Mouse (Mus musculus) liver, embryonic 16.5 days (tissue): ENCODE results near the gene Banp. TPM values are rescaled to one million over a fixed set of nuclear protein-coding genes. Genes with fewer than 3 reads are reported as not detected.

Experiments used
- ATAC-seq: fragments of 200-750 bp; cut with Nextera tagmentation; 2 replicates; pipeline ENCODE4 v1.8.0; 2017; ENCODE audit warnings: low read depth, mild to moderate bottlenecking, moderate number of reproducible peaks, moderate library complexity
- H3K27ac ChIP-seq: fragments of 300-500 bp; sonication (generic); 2 replicates; pipeline ENCODE4 v1.5.1; 2014; ENCODE audit warnings: mild to moderate bottlenecking, low read length
- H3K27me3 ChIP-seq: fragments of 300-500 bp; sonication (generic); 2 replicates; pipeline ENCODE4 v1.6.1; 2014; ENCODE audit warnings: low read depth, low read length, mixed read lengths; ENCODE audit not compliant: control insufficient read depth, insufficient read depth
- H3K36me3 ChIP-seq: fragments of 300-500 bp; sonication (generic); 2 replicates; pipeline ENCODE4 v1.6.1; 2014; ENCODE audit warnings: mild to moderate bottlenecking; ENCODE audit not compliant: control insufficient read depth, insufficient read depth
- H3K4me1 ChIP-seq: fragments of 300-500 bp; sonication (generic); 2 replicates; pipeline ENCODE4 v1.6.1; 2014; ENCODE audit warnings: low read depth, low read length, mixed read lengths; ENCODE audit not compliant: control insufficient read depth
- H3K4me2 ChIP-seq: fragments of 300-500 bp; sonication (generic); 2 replicates; pipeline ENCODE4 v1.6.1; 2014; ENCODE audit warnings: low read depth, low read length, mixed read lengths
- H3K4me3 ChIP-seq: fragments of 300-500 bp; sonication (generic); 2 replicates; pipeline ENCODE4 v1.5.1; 2014; ENCODE audit warnings: low read depth, mild to moderate bottlenecking, low read length
- H3K9ac ChIP-seq: fragments of 300-500 bp; sonication (generic); 2 replicates; pipeline ENCODE4 v1.6.1; 2014; ENCODE audit warnings: low read depth, low read length
- H3K9me3 ChIP-seq: fragments of 300-500 bp; sonication (generic); replicated peaks from 2 replicates; pipeline ENCODE4 v1.6.1; 2016; ENCODE audit warnings: low read length; ENCODE audit not compliant: control insufficient read depth
- WGBS: fragments of 180-500 bp; shearing (Covaris S2); extraction: QIAGEN DNeasy Blood & Tissue Kit; methylation state at CpG from one replicate; pipeline ENCODE4 v1.1.7; 2014; ENCODE audit not compliant: insufficient replicate concordance; 5-methylcytosine and 5-hydroxymethylcytosine counted together
- polyA plus RNA-seq: library from polyadenylated mRNA; unstranded; fragments of >200 nt; fragmentation: Nextera tagmentation; extraction: Ambion mirVana; gene quantifications from 2 replicates; pipeline ENCODE4 v1.2.1, GENCODE M21; 2015

The Banp gene
- polyA plus RNA-seq, 1 experiment from 2014 or later: 20.2 TPM

GRCm38 (mm10) chr8:121944831-121945230 is 4.7 kb upstream of the Banp start, which contains the start of gene Car5a:
Gene Car5a, minus strand, starts transcription at chr8:121944904.
- H3K4me2 ChIP-seq: peak within 1 kb of the TSS; percentile 36
- H3K9ac ChIP-seq: peak within 1 kb of the TSS; percentile 34
- H3K27me3 ChIP-seq: no peaks in the 10 kb centered on the region
- no peaks in the 10 kb centered on the region for H3K36me3 ChIP-seq
- no peaks in the 10 kb centered on the region for H3K9me3 ChIP-seq
- H3K4me1 ChIP-seq: peaks cover 31% of the 10 kb centered on the region
- peak; percentile 40 for ATAC-seq
- H3K4me3 ChIP-seq: peak within 1 kb of the TSS; percentile 22
- peak within 1 kb of the TSS; percentile 80 for H3K27ac ChIP-seq

GRCm38 (mm10) chr8:121946351-121946750 is 3.2 kb upstream of the Banp start:
- Histone ChIP-seq H3K4me1 (peaks cover 31% of the 10 kb centered on the region), H3K27ac (no peak overlapping the region), H3K27me3 (no peaks in the 10 kb centered on the region), H3K36me3 (no peaks in the 10 kb centered on the region), H3K4me2 (no peak overlapping the region), H3K4me3 (no peak overlapping the region), H3K9ac (no peak overlapping the region), H3K9me3 (no peaks in the 10 kb centered on the region)
- ATAC-seq: no peak
- 75% methylated on average over 7 of the region's 7 CpGs for WGBS

DNA sequence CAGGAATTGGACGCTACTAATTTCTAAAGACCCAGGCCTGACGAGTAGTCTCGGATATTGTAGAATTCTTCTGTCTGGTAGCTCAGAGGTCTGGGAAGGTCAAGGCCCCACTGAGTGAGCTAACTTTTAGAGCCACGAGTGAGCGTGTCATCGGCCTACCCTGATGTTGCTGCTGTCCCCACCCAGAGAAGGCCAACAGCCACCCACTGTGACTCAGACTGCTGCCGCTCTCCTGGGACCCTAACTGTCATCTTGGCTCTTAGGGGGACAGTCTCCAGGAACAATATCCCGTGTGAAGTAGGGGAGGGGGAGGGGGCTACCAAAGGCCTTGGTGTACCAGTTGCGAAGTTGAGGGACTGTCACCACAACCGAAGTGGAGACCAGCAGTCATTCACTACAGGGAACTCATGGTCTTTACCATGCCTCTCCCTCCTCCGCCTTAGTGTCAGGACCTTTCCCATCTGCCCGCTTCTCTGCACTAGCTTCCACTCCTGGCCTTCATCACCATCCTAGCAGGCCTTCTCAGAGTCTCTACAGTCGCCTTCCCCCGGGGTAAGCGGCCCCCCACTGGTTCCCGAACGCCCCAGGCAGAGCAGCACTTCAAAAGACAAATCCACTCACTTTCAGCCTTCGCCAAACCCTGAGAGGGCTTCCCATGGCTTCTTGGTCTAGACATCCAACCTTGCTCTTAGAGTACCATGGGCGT is 2.4 kb upstream of the Banp start:
- H3K9ac ChIP-seq: peak overlapping the region; percentile 74
- no peaks in the 10 kb centered on the region for H3K27me3 ChIP-seq
- peak overlapping the region; percentile 94 for H3K4me2 ChIP-seq
- peak overlapping the region; percentile 92 for H3K27ac ChIP-seq
- 32% methylated on average over 19 of the region's 19 CpGs for WGBS
- ATAC-seq: no peak
- no peaks in the 10 kb centered on the region for H3K9me3 ChIP-seq
- H3K4me3 ChIP-seq: peak overlapping the region; percentile 63
- H3K4me1 ChIP-seq: peaks cover 39% of the 10 kb centered on the region
- no peaks in the 10 kb centered on the region for H3K36me3 ChIP-seq

GRCm38 (mm10) chr8:121947753-121948141 is 1.8 kb upstream of the Banp start:
- ATAC-seq: peak; percentile 31
- under 1% methylated on average over 18 of the region's 18 CpGs for WGBS
- H3K4me3 ChIP-seq: peak overlapping the region; percentile 63
- peak overlapping the region; percentile 74 for H3K9ac ChIP-seq
- H3K36me3 ChIP-seq: no peaks in the 10 kb centered on the region
- H3K27me3 ChIP-seq: no peaks in the 10 kb centered on the region
- peak overlapping the region; percentile 92 for H3K27ac ChIP-seq
- H3K4me1 ChIP-seq: peaks cover 45% of the 10 kb centered on the region
- no peaks in the 10 kb centered on the region for H3K9me3 ChIP-seq
- peak overlapping the region; percentile 94 for H3K4me2 ChIP-seq

DNA sequence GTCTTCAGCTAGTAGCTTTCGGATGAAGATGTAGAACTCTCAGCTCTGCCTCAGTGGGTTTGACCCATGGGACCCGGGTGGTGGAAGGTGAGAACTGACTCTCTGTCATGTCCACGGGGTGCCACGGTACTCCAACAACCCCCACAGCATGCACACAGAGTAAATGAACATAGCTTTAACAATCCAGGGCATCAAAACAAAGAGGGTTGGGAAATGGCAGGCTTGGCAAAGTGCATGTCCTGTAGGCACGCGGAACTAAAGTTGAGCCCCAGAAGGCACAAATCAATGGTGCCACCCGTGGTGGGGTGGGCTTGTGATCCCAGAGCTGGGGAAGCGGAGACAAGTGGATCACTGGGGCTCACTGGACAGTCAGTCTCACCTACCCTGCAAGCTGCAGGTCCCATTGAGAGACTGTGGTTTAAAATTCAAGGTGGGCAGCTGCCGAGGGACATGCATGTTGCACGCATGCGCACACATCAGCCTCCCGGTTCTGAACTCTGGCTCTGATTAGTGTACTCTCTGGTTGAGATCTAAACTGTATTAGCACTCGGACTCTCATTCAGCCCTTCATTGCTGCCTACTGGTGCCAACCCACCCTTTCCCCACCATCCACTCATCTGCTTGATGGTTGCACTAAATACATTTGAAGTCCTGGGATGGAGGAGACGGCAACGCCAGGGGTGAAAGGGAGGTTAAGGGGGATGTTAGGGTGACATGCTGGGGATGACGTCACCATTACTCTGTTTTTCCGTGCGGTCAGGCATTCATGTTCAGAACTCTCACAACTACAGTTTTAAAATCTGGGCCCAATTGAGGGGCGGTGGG is 1.0 kb upstream of the Banp start:
- Histone ChIP-seq H3K4me3 (peak overlapping the region; percentile 63), H3K4me2 (peak overlapping the region; percentile 94), H3K9ac (peak overlapping the region; percentile 74), H3K27ac (peak overlapping the region; percentile 92), H3K27me3 (no peaks in the 10 kb centered on the region), H3K4me1 (peaks cover 51% of the 10 kb centered on the region), H3K36me3 (no peaks in the 10 kb centered on the region), H3K9me3 (no peaks in the 10 kb centered on the region)
- ATAC-seq: no peak
- 48% methylated on average over 19 of the region's 19 CpGs for WGBS

DNA sequence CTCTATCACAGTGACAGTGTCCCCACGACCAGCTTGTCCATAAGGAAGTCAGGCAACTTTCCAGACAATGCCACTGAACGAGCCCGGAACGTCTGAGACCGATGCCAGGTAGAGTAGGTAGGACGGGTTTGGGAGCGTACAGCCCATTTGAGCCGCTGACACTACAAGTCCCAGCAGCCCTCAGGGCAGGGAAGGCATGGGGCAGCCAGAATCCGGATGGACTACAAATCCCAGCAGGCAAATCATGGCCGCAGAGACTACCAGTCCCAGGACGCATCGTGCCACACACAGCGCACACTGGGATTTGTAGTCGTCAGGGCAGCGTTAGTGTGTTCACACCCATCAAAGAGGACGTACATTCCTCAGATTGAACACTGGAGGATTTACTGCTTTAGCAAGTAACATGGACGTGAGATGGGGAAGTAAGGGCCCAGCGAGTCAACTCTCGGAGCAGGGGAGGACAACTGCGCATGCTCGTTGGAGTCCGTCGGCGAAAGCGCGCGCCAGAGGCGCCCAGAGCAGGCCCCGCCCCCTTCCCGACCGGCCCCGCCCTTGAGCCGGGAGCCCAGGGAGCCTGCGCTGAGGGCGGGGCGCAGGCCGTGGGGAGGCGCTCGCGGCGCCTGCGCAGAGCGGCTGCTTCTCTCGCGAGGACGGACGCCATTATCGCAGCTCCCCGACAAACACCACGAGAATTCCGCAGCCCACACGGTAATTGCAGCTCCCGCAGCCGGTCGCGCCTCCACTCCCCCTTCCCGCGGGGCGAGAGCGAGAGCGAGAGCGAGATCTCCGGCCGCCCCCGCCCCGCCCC is 595 bp downstream of the Banp start:
- Histone ChIP-seq H3K4me3 (peak overlapping the region; percentile 90), H3K9me3 (no peaks in the 10 kb centered on the region), H3K4me1 (peaks cover 64% of the 10 kb centered on the region), H3K36me3 (no peaks in the 10 kb centered on the region), H3K9ac (peak overlapping the region; percentile 97), H3K4me2 (peak overlapping the region; percentile 81), H3K27me3 (no peaks in the 10 kb centered on the region), H3K27ac (peak overlapping the region; percentile 96)
- ATAC-seq: peak; percentile 91
- WGBS: 0% methylated on average over 62 of the region's 66 CpGs

DNA sequence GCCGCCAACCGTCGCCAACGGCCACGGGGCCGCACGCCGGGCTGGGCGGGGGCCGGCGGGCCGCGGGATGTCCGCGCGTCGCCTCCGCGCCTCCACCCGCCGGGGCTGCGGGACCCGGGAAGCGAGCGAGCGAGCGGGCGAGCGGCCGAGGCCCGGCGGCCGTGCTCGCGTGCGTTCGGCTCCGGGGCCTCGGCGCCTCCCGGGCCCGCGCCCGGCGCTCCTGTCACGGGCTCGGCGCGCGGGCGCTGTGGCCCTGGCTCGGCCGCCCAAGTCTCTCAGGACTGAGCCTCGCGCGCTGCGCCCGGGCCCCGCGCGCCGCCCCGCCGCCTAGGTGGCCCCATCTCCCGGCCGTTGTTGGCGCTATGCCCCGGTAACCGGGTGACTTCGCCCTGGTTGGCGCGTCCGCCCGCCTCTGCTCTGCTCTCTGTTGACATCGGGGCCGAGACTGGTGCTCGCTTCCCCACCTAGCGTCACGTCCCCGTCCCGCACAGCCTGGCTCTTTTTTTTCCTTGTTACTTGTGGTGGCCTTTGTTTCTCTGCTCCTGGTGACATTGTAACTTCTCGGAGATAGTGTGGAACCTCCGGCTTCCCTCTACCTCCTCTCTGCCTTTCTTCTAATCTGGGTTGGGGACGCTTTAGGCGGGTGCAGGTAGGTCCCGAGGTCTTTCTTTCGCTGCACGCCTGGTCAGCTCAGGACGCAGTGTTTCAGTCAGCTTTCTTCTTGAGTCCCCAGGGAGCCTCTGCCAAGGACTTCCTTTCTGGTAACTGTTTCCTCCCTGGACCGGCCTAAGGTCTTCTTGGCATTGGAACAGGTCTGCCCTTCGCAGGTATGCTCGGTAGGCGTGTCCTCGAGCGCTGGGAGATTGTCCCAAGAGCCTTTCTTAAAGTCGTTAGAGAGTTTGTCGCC is 1.5 kb downstream of the Banp start:
- H3K36me3 ChIP-seq: peaks cover 5% of the 10 kb centered on the region
- H3K4me2 ChIP-seq: peak overlapping the region; percentile 81
- H3K4me1 ChIP-seq: peaks cover 71% of the 10 kb centered on the region
- H3K4me3 ChIP-seq: peak overlapping the region; percentile 90
- H3K27me3 ChIP-seq: no peaks in the 10 kb centered on the region
- no peaks in the 10 kb centered on the region for H3K9me3 ChIP-seq
- H3K9ac ChIP-seq: peak overlapping the region; percentile 97
- H3K27ac ChIP-seq: peak overlapping the region; percentile 96
- peak; percentile 0; the same call in 1 of the 2 replicates for ATAC-seq
- WGBS: under 1% methylated on average over 78 of the region's 97 CpGs

- Histone ChIP-seq H3K27ac (peak overlapping the region; percentile 96), H3K4me2 (peak overlapping the region; percentile 81), H3K27me3 (no peaks in the 10 kb centered on the region), H3K4me3 (peak overlapping the region; percentile 90), H3K36me3 (peaks cover 5% of the 10 kb centered on the region), H3K9me3 (no peaks in the 10 kb centered on the region), H3K9ac (peak overlapping the region; percentile 97), H3K4me1 (peaks cover 72% of the 10 kb centered on the region)
- WGBS: 7% methylated on average over 7 of the region's 7 CpGs
- ATAC-seq: no peak
Measured at GRCm38 (mm10) chr8:121951656-121952009, 2.1 kb downstream of the Banp start.
